Mouse (Mus musculus) MEL (cell line): ENCODE measurements around the gene Twnk. TPM values are rescaled to one million over a fixed set of nuclear protein-coding genes. Genes with fewer than 3 reads are reported as not detected.
A peak's percentile ranks its signal among the peaks of the same experiment; 100 is the strongest.

ENCODE experiments used
- DNase-seq: peaks from one replicate; pipeline ENCODE4 v3.0.0; 2011; ENCODE audit warnings: low read depth, low spot score
- H3K27ac ChIP-seq: 2 replicates; pipeline ENCODE4 v1.5.1; 2012; ENCODE audit warnings: low read depth, mild to moderate bottlenecking, control low read depth, low read length, moderate library complexity; ENCODE audit not compliant: control insufficient read depth
- H3K27me3 ChIP-seq, 2 experiments: fragments of 150-350 bp in 1 of 2; sonication (generic) in 1 of 2; 2 replicates each; pipeline ENCODE4 v1.6.1; 2012; ENCODE audit warnings: low read length in 2 of 2, mild to moderate bottlenecking in 2 of 2, improper control_type of control experiment in 1 of 2, moderate library complexity in 1 of 2; ENCODE audit not compliant: insufficient read depth in 2 of 2, control insufficient read depth in 1 of 2
- H3K36me3 ChIP-seq, 2 experiments: 2 replicates each; pipeline ENCODE4 v1.6.1; 2012 to 2014; ENCODE audit warnings: low read length in 2 of 2, improper control_type of control experiment in 1 of 2, inconsistent platforms in 1 of 2, mild to moderate bottlenecking in 1 of 2; ENCODE audit not compliant: insufficient read depth in 2 of 2, control insufficient read depth in 1 of 2
- H3K4me1 ChIP-seq, 2 experiments: fragments of 150-350 bp in 1 of 2; sonication (generic) in 1 of 2; 2 replicates each; pipeline ENCODE4 v1.6.1; 2012; ENCODE audit warnings: low read length in 2 of 2, improper control_type of control experiment in 1 of 2, mild to moderate bottlenecking in 1 of 2; ENCODE audit not compliant: insufficient read depth in 2 of 2, control insufficient read depth in 1 of 2
- H3K4me3 ChIP-seq, 2 experiments: fragments of 150-350 bp in 1 of 2; sonication (generic) in 1 of 2; 2 replicates each; pipeline ENCODE4 v1.5.1; 2012; ENCODE audit warnings: low read depth in 2 of 2, low read length in 2 of 2, mild to moderate bottlenecking in 2 of 2, moderate library complexity in 2 of 2, control low read depth in 1 of 2, improper control_type of control experiment in 1 of 2; ENCODE audit not compliant: control insufficient read depth in 1 of 2, insufficient read depth in 1 of 2
- H3K79me2 ChIP-seq: 2 replicates; pipeline ENCODE4 v1.6.1; 2012; ENCODE audit warnings: mild to moderate bottlenecking, low read length, moderate library complexity; ENCODE audit not compliant: control insufficient read depth, poor library complexity, insufficient read depth
- H3K9ac ChIP-seq: 2 replicates; pipeline ENCODE4 v1.6.1; 2012; ENCODE audit warnings: low read depth, mild to moderate bottlenecking, control low read depth, low read length, moderate library complexity; ENCODE audit not compliant: control insufficient read depth, poor library complexity, severe bottlenecking
- H3K9me3 ChIP-seq: fragments of 150-350 bp; sonication (generic); replicated peaks from 2 replicates; pipeline ENCODE4 v1.6.1; 2012; ENCODE audit warnings: mild to moderate bottlenecking, low read length, improper control_type of control experiment, moderate library complexity; ENCODE audit not compliant: insufficient read depth
- BHLHE40 ChIP-seq: IDR thresholded peaks from 2 replicates; pipeline ENCODE4 v1.6.1; 2012; ENCODE audit warnings: low read depth, mild to moderate bottlenecking, inconsistent platforms, low read length, improper control_type of control experiment, borderline replicate concordance
- CHD1 ChIP-seq: IDR thresholded peaks from 2 replicates; pipeline ENCODE4 v1.6.1; 2012; ENCODE audit warnings: low read depth, mild to moderate bottlenecking, inconsistent platforms, low read length, improper control_type of control experiment
- E2F4 ChIP-seq: IDR thresholded peaks from 2 replicates; pipeline ENCODE4 v1.6.1; 2011; ENCODE audit warnings: low read depth, low read length, improper control_type of control experiment, borderline replicate concordance
- EP300 ChIP-seq, 2 experiments: IDR thresholded peaks; 2 replicates each; pipeline ENCODE4 v1.6.1; 2011; ENCODE audit warnings: improper control_type of control experiment in 2 of 2, low read length in 2 of 2, low read depth in 1 of 2, mild to moderate bottlenecking in 1 of 2
- GABPA ChIP-seq: IDR thresholded peaks from 2 replicates; pipeline ENCODE4 v1.6.1; 2012; ENCODE audit warnings: low read depth, mild to moderate bottlenecking, inconsistent platforms, low read length, improper control_type of control experiment, moderate library complexity
- GATA1 ChIP-seq: IDR thresholded peaks from 2 replicates; pipeline ENCODE4 v1.6.1; 2011; ENCODE audit warnings: low read depth, low read length, improper control_type of control experiment
- JUND ChIP-seq: IDR thresholded peaks from 2 replicates; pipeline ENCODE4 v1.6.1; 2011; ENCODE audit warnings: low read depth, mild to moderate bottlenecking, improper control_type of control experiment, low read length
- MAX ChIP-seq: IDR thresholded peaks from 2 replicates; pipeline ENCODE4 v1.6.1; 2011; ENCODE audit warnings: low read length, improper control_type of control experiment
- MAZ ChIP-seq: IDR thresholded peaks from 2 replicates; pipeline ENCODE4 v1.6.1; 2012; ENCODE audit warnings: low read depth, mild to moderate bottlenecking, inconsistent platforms, low read length, improper control_type of control experiment
- MXI1 ChIP-seq: IDR thresholded peaks from 2 replicates; pipeline ENCODE4 v1.6.1; 2011; ENCODE audit warnings: mild to moderate bottlenecking, low read depth, low read length, improper control_type of control experiment
- POLR2A ChIP-seq, 2 experiments: IDR thresholded peaks; 2 replicates each; pipeline ENCODE4 v1.6.1; 2011 to 2012; ENCODE audit warnings: low read length in 2 of 2, mild to moderate bottlenecking in 2 of 2, control low read depth in 1 of 2, improper control_type of control experiment in 1 of 2, low read depth in 1 of 2, moderate library complexity in 1 of 2; ENCODE audit not compliant: control insufficient read depth in 1 of 2, insufficient read depth in 1 of 2, poor library complexity in 1 of 2
- POLR2AphosphoS5 ChIP-seq: IDR thresholded peaks from 2 replicates; pipeline ENCODE4 v1.6.1; 2012; ENCODE audit warnings: low read depth, borderline replicate concordance, mild to moderate bottlenecking, inconsistent platforms, low read length, moderate library complexity, mixed read lengths
- TBP ChIP-seq: IDR thresholded peaks from 2 replicates; pipeline ENCODE4 v1.8.0; 2011; ENCODE audit warnings: low read depth, low read length, improper control_type of control experiment
- UBTF ChIP-seq: IDR thresholded peaks from 2 replicates; pipeline ENCODE4 v1.6.1; 2012; ENCODE audit warnings: low read depth, mild to moderate bottlenecking, inconsistent platforms, low read length, improper control_type of control experiment, moderate library complexity, borderline replicate concordance; ENCODE audit not compliant: insufficient read depth
- USF1 ChIP-seq: IDR thresholded peaks from 2 replicates; pipeline ENCODE4 v1.6.1; 2014; ENCODE audit warnings: low read depth, mild to moderate bottlenecking, inconsistent platforms, low read length, improper control_type of control experiment, moderate library complexity
- ZC3H11A ChIP-seq: IDR thresholded peaks from 2 replicates; pipeline ENCODE4 v1.6.1; 2012; ENCODE audit warnings: low read depth, mild to moderate bottlenecking, inconsistent platforms, low read length, improper control_type of control experiment
- ZKSCAN1 ChIP-seq: IDR thresholded peaks from 2 replicates; pipeline ENCODE4 v1.6.1; 2012; ENCODE audit warnings: low read depth, mild to moderate bottlenecking, inconsistent platforms, low read length, improper control_type of control experiment, moderate library complexity
- ZMIZ1 ChIP-seq: IDR thresholded peaks from 2 replicates; pipeline ENCODE4 v1.6.1; 2012; ENCODE audit warnings: low read depth, mild to moderate bottlenecking, inconsistent platforms, low read length, improper control_type of control experiment, moderate library complexity
- ZNF384 ChIP-seq: IDR thresholded peaks from 2 replicates; pipeline ENCODE4 v1.6.1; 2012; ENCODE audit warnings: low read depth, mild to moderate bottlenecking, inconsistent platforms, low read length, improper control_type of control experiment
- polyA plus RNA-seq, 2 experiments: library from polyadenylated mRNA; stranded (reverse) in 1 of 2; unstranded in 1 of 2; fragments of >175 nt in 1 of 2; fragments of >200 nt in 1 of 2; gene quantifications; 2 replicates each; pipeline versions ENCODE4 v1.2.1 to v1.2.4; 2012; ENCODE audit warnings: low replicate concordance in 2 of 2, low read depth in 1 of 2; ENCODE audit not compliant: insufficient read length in 2 of 2, insufficient read depth in 1 of 2, missing spikeins in 1 of 2
- total RNA-seq: library from RNA; depleted of rRNA; stranded (reverse); fragments of 300-350 nt; gene quantifications from 2 replicates; pipeline ENCODE4 v1.2.3, GENCODE M21; 2012

Gene Twnk
- total and polyA plus RNA-seq, 3 experiments = 37.5 to 55.6 TPM; not detected in 1

DNA sequence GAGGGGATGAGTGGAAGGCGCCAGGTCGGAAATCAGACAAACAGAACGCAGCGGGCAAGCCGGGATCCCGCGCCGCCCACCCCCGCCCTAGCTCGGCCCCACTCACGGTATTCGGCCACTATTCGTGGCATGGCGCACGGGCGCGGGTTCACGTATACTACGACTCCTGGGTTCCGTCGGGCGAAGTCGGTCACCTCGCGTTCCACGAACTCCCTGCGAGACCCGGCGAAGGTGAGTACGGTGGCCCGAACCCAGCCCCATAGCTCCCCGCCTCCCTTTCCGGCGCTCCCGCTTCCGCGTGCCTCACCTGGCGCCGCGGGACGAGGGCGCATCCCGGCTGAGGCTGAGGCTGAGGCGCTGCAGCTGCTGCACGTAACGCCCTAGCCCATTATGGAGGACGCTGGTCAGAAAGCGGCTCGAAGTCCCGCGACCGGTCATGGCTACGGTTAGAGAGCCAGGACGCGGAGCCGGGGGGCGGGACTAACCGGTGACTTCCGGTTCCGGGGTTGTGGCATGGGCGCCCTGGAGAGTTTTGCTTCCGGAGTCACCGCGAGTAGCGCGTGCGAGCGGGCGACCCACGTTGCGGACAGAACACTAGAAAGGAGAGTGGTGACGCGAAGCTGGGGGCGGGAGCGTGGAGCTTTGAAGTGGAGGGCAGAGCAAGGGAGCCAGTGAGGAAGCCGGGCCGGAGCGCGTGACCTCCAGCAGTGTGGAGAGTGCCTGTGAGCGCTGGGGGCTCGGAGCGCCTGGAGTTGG, 672 bp downstream of the Twnk start, which contains the start of gene Mrpl43 (continued):
- TF ChIP-seq ZMIZ1 (peak; percentile 57), GATA1 (no peak), CHD1 (no peak), JUND (no peak), USF1 (peak; percentile 74), E2F4 (peak; percentile 72; the same call in 1 of the 2 replicates), ZKSCAN1 (no peak), POLR2AphosphoS5 (no peak), POLR2A (IDR thresholded peaks at IDR 0.05; ENCODE audit: control insufficient read depth in 1 of 2, insufficient read depth in 1 of 2, low read depth in 1 of 2, low read length in 2 of 2, poor library complexity in 1 of 2) (peak; percentile 74 to 90), EP300 (IDR thresholded peaks at IDR 0.05; ENCODE audit: low read depth in 1 of 2, low read length in 2 of 2) (peak in 1 of 2 experiments; percentile 26; a peak in 1 of 4 replicates), GABPA (no peak), MAZ (peak; percentile 83; the same call in 1 of the 2 replicates), UBTF (0 out of 2 replicates have a peak, but pooled peaks have one; percentile 31), BHLHE40 (peak; percentile 75), TBP (peak; percentile 69)

DNA sequence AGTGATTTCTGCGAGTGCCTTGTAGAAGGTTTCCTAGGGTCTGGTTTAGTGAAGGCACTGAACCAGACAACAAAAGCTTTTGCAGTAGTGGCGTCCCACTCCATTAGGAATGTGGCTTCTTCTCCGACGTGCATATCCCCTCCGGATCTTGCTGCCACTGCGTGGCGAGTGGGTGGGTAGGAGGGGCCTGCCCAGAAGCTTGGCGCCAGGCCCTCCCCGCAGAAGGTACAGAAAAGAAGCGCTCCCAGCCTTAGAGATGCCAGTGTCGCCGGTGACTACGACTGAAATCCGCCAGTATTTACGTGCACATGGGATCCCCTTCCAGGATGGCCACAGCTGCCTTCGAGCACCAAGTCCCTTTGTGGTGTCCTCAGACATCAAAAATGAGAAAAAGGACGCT, 1.6 kb downstream of the Twnk start:
- peak overlapping the region; percentile 64 for H3K27ac ChIP-seq
- H3K79me2 ChIP-seq = peaks cover 36% of the 10 kb centered on the region
- H3K9ac ChIP-seq = peak overlapping the region; percentile 92
- no peak for DNase-seq
- no peak for TF ChIP-seq USF1
- no peak for TF ChIP-seq MAX
- TF ChIP-seq ZNF384 = no peak
- no peak for TF ChIP-seq MXI1
- TF ChIP-seq ZC3H11A = no peak
- H3K9me3 ChIP-seq = no peaks in the 10 kb centered on the region
- H3K4me3 ChIP-seq = peak overlapping the region; percentile 91 to 96
- H3K4me1 ChIP-seq = peaks cover 3 to 26% of the 10 kb centered on the region in 2 experiments
- peaks cover 5 to 22% of the 10 kb centered on the region in 2 experiments for H3K36me3 ChIP-seq
- H3K27me3 ChIP-seq = no peaks in the 10 kb centered on the region
